Mouse (Mus musculus) hematopoietic stem cell, adult 5-6 weeks (primary cell): ENCODE data around the gene Ppp1r18. TPM values are rescaled to one million over a fixed set of nuclear protein-coding genes. Genes with fewer than 3 reads are reported as not detected.

ENCODE experiments used
- ATAC-seq, 2 experiments: fragments of 125-278 bp in 1 of 2; replicated peaks in 1 of 2; 2 replicates each; pipeline ENCODE4 v1.8.0; 2016 to 2017; ENCODE audit warnings: inconsistent platforms in 2 of 2, mild to moderate bottlenecking in 2 of 2, moderate number of reproducible peaks in 2 of 2, low read depth in 1 of 2, moderate TSS enrichment in 1 of 2; ENCODE audit not compliant: low FRiP score in 2 of 2, poor library complexity in 2 of 2, severe bottlenecking in 2 of 2, insufficient read depth in 1 of 2, low TSS enrichment in 1 of 2
- total RNA-seq: library from RNA; stranded (forward); fragments of 172-1452, 232-1000 nt; gene quantifications from 2 replicates; pipeline ENCODE4 v1.2.3, GENCODE M21; 2017

Ppp1r18 gene
- total RNA-seq, result 35.9 and 44.0 TPM in 2 replicates

- no peak for ATAC-seq
These were observed at the start of gene Ppp1r18 for GRCm38 (mm10) chr17:35865481-35866280. Gene Ppp1r18, plus strand, starts transcription at chr17:35865593.

GRCm38 (mm10) chr17:35815836-35816235, 49.6 kb upstream of the Ppp1r18 start:
- no peak for ATAC-seq

GRCm38 (mm10) chr17:35816686-35817085, 48.7 kb upstream of the Ppp1r18 start:
- no peak for ATAC-seq

DNA sequence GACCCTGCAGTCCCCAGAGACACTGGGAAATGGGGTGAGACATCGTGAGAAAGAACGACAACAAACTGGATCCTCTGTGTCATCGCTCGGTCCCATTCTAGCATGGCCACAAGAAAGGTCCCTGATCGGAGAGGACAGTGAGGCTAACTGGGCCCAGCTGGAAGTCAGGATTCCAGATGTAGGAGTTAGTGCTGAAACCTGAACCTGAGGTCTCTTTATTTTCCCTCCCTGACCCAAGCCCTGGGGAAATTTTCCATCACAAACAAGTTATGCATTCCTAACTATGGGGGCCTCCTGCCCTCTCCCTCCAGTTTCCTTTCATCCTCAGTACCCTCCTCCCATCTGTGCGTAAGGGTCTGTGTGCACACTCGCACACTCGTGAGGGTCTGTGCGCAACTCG, 48.2 kb upstream of the Ppp1r18 start:
- no peak for ATAC-seq

DNA sequence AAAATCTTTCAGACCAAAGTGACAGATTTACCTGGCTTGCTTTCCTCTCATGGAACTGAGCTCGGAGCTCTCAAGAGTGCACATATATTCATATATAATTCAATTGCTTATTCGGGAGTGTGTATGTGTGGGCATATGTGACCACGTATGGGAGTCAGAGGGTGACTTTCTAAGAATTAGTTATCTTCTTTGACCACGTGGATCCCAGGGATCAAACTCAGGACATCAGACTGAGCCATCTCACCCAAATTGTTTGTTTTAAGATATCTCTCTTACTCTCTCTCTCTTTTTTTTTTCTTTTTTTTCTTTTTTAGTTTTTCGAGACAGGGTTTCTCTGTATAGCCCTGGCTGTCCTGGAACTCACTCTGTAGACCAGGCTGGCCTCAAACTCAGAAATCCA, 45.3 kb upstream of the Ppp1r18 start:
- ATAC-seq, result no peak

DNA sequence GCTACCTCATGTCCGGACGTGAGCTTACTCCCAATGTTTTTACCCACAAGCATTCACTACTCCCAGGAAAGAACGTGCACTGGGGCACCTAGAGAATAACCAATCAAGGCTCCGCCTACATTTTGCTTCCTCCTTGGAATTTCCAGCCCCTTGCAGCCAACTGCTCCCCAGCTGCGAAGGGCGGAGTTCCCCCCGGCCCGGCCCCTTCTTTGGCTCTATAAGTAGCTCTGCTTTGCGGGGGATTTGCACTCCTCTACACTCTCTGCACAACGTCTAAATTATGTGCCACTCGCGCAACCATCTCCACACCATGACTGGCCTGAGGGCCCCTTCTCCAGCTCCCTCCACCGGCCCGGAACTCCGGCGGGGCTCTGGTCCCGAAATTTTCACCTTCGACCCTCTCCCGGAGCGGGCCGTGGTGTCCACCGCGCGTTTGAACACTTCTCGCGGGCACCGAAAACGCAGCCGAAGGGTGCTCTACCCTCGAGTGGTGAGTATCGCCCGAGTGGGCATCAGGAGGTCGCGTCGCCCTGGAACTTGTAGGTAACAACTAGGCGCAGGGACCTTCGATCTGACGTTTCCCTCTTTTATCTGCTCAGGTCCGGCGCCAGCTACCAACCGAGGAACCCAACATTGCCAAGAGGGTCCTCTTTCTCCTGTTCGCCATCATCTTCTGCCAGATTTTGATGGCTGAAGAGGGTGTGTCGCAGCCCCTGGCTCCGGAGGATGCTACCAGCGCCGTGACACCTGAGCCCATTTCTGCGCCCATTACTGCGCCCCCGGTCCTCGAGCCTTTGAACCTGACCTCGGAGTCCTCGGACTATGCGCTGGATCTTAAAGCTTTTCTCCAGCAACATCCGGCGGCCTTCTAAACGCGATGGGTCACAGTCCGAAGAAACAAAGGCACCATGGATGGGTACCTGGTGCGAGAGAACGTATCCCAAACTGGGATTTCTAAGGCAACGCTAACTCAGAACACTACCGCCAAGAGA, 43.7 kb upstream of the Ppp1r18 start, which contains the start of gene Ier3:
Ier3 (plus strand) TSS at position 246 of the 992 bp plus-strand sequence.
- peak; percentile 44 to 52 for ATAC-seq

GRCm38 (mm10) chr17:35822564-35822963, 42.8 kb upstream of the Ppp1r18 start:
- no peak for ATAC-seq

DNA sequence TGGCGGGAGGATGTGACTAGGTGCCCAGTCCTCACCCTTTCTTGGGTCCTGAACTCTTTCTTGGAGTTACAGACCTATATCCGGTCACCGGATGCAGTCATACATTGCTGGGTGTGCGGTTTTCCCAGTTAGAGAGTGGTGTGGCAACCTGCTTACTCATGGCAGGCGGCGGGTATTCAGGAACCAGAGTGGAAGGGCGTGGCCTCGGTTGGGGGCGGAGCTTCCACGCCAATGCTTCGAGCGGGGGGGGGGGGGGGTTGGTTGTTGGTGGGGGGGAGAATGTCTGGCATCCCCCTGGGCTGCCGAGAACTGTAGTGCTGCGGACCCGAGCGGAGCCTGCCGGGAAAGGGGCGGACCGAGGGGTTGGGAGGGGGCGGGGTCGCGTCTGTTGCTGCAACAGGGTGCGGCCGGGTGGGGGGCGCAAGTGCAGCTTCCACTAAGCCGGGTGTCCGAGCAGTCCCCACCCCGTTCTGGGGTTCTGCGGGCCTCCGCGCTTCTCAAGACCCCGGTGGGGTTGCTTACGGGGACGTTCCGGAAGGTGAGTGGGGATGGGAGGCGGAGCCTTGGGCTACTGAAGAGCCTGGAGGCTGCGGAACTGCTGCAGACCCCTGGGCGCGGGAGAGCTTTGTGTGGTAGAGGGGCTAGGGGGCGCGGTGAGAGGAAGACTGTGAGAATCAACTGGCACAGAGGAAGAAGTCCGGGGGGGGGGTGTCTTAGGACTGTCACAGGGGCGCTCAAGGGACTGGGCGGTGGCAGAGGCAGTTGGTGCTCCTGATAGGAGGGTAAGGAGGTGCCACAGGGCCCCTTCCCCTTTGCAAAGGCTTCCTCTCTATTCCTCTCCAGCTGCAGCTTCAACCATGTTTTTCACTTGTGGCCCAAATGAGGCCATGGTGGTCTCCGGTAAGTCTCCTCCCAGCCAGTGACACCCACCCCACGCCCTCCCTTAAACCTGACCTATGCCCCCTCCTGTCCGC, 42.1 kb upstream of the Ppp1r18 start, which contains the start of gene Flot1:
Flot1 (plus strand) TSS at position 267 of the 974 bp plus-strand sequence.
- ATAC-seq, result peak; percentile 56 to 66

DNA sequence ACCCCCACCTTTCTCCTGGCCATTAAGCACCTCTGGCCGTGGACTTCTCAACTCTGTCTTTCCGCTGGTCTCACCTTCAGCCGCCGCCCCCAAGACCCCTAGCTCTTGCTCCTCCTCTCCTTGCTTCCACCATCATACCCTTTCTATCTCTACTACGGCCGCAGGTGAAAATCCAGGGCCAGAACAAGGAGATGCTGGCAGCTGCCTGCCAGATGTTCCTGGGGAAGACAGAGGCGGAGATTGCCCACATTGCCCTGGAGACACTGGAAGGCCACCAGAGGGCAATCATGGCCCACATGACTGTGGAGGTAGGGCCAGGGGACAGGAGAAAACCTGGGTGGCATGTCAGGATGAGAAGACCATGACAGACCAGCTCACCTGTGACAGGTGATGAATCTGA, 41.0 kb upstream of the Ppp1r18 start:
- no peak for ATAC-seq

DNA sequence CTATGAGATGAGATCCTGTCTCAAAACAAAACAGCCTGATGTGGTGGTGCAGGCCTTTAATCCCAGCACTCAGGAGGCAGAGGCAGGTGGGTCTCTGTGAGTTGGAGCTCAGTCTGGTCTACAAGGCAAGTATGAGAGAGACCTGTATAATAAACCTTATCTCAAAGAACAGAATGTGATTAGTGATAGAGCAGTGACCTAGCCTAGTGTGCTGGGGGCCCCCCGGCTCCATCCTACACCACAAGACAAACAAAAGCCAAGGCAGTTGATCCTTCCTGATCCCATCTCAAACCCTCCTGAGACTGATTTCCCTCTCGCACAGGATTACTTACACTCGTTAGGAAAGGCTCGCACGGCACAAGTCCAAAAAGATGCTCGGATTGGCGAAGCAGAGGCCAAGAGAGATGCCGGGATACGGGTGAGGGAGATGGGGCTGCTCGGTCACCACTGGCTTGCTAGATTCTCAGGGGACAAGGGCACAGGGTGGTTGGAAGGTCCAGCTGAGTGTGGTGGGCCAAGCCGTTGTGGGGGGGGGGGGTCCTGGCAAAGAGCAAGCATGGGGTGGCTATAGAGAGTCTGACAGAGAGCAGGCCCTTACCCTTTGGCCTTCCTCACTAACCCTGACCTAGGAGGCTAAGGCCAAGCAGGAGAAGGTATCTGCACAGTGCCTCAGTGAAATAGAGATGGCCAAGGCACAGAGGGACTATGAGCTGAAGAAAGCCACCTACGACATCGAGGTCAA, 40.1 kb upstream of the Ppp1r18 start:
- no peak for ATAC-seq

DNA sequence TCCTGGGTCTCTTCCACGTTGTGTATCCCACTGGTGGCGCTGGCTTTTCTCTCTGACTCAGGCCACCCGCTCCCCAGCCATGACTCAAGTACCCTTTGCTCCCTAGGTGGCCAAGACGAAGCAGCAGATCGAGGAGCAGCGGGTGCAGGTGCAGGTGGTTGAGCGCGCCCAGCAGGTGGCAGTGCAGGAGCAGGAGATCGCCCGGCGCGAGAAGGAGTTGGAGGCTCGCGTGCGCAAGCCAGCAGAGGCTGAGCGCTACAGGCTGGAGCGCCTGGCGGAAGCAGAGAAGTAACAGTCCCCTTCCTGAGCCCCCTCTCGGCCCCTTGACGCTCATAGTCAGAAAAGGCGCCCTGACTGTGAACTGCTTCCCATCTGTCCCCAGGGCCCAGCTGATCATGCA, 35.7 kb upstream of the Ppp1r18 start:
- ATAC-seq, result peak; percentile 93 to 97

DNA sequence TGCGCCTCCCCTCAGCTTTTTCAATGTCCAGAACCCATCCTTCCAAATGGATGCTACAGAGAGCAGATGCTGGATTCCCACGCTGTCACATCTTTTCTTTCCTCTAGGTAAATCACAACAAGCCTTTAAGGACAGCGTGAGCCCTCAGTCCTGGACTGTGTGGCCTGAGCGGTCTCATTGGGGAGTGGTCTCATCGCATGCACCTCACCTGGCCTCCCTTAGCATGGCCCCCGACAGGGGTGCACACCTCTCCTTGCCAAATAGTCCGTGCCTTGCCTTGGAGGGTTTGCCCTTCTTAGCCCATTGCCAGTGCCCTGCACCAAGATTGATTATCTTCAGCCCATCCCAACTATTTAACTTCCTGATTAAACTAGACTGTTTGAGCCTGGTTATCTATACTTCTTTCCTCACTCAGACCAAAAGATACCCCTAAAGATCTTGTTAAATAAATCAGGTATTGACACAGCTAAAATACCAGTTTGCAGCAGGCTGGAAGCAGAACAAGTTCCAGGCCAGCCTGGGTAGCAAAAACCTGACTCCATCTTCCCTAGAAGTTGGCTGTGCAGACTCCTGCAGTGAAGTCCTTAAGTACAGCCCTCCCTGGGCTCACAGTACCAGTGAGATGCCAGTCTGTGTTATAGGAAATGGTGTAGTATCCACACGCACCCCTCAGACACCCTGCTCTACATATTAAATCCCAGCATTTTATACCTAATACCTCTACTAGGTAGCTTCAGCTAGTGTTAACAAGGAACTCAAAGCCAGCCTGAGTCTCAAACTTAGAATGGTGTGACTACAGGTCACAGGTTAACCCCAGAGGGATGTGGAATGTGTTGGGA, 32.8 kb upstream of the Ppp1r18 start:
- ATAC-seq, result no peak

- no peak for ATAC-seq
These were observed 32.1 kb upstream of the Ppp1r18 start for GRCm38 (mm10) chr17:35833239-35833751.

GRCm38 (mm10) chr17:35833894-35834293, 31.5 kb upstream of the Ppp1r18 start:
- ATAC-seq, result no peak

DNA sequence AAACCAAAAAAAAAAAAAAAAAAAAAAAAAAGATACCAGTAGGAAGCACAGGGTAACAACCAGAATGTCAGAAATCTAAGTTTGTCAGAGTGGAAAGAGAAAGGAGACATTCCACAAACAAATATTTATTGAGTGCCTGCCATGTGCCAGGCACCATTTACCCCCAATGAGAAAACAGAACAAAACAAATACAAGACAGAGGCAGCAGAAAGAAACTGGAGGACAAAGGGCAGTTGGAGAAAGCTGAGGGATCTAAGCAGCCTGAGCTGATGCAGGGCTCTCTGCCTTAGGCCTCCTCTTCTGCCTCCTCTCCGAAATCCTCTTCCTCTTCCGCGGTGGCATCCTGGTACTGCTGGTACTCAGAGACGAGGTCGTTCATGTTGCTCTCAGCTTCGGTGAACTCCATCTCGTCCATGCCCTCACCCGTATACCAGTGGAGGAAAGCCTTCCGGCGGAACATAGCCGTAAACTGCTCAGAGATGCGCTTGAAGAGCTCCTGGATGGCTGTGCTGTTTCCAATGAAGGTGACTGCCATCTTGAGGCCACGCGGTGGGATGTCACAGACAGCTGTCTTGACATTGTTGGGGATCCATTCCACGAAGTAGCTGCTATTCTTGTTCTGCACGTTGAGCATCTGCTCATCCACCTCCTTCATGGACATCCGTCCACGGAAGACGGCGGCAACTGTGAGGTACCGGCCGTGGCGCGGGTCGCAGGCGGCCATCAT, 30.5 kb upstream of the Ppp1r18 start:
- ATAC-seq, result no peak
